Mouse (Mus musculus): ENCODE measurements around the gene Pla2g6. TPM values are rescaled to one million over a fixed set of nuclear protein-coding genes. Genes with fewer than 3 reads are reported as not detected.

Gene Pla2g6
- polyA plus RNA-seq, 1 experiment from 2014 or later = 11.4 TPM

DNA sequence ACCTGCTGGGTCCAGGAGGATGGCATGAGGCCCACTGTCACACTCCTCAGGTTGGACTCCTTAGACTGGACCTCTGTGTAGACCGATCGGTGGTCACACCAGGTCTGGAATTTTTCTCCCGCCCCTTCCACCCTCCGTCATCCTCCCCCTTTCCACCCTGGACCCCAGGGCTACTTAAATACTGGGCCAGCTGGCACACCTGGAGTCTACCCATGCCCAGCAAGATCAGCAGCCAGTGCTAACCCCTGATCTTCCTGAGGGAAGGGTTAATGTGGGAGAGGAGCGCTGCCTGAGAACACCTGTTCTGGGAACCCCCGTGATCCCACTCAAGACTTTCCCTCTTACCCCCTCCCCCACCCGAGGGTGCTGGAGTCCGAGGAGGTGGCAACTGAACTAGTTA lies 20.5 kb upstream of the Pla2g6 start:
- WGBS (ENCODE audit: insufficient replicate concordance) = 68% methylated on average over 8 of the region's 8 CpGs
- Histone ChIP-seq H3K27ac (peak overlapping the region; percentile 85; the same call in 1 of the 2 replicates), H3K9me3 (replicated peaks) (no peaks in the 10 kb centered on the region), H3K4me1 (replicated peaks) (peaks cover 62% of the 10 kb centered on the region), H3K36me3 (no peaks in the 10 kb centered on the region), H3K9ac (peak overlapping the region; percentile 78), H3K4me2 (peak overlapping the region; percentile 93), H3K27me3 (peaks cover 32% of the 10 kb centered on the region), H3K4me3 (replicated peaks) (peak overlapping the region; percentile 75)
- DNase-seq = no peak
- ATAC-seq (ENCODE audit: low read depth) = no peak

- H3K36me3 ChIP-seq = no peaks in the 10 kb centered on the region
- peak overlapping the region; percentile 85 for H3K27ac ChIP-seq
- DNase-seq = peak; percentile 73
- H3K9ac ChIP-seq = peak overlapping the region; percentile 78
- peak; percentile 82 for ATAC-seq (ENCODE audit: low read depth)
- H3K4me2 ChIP-seq = peak overlapping the region; percentile 93
- H3K9me3 ChIP-seq (replicated peaks) = no peaks in the 10 kb centered on the region
- H3K4me1 ChIP-seq (replicated peaks) = peaks cover 58% of the 10 kb centered on the region
- H3K27me3 ChIP-seq = peaks cover 32% of the 10 kb centered on the region
- H3K4me3 ChIP-seq (replicated peaks) = peak overlapping the region; percentile 75
- WGBS (ENCODE audit: insufficient replicate concordance) = 1% methylated on average over 45 of the region's 46 CpGs
Measured at GRCm38 (mm10) chr15:79347845-79348506, 19.8 kb upstream of the Pla2g6 start.

DNA sequence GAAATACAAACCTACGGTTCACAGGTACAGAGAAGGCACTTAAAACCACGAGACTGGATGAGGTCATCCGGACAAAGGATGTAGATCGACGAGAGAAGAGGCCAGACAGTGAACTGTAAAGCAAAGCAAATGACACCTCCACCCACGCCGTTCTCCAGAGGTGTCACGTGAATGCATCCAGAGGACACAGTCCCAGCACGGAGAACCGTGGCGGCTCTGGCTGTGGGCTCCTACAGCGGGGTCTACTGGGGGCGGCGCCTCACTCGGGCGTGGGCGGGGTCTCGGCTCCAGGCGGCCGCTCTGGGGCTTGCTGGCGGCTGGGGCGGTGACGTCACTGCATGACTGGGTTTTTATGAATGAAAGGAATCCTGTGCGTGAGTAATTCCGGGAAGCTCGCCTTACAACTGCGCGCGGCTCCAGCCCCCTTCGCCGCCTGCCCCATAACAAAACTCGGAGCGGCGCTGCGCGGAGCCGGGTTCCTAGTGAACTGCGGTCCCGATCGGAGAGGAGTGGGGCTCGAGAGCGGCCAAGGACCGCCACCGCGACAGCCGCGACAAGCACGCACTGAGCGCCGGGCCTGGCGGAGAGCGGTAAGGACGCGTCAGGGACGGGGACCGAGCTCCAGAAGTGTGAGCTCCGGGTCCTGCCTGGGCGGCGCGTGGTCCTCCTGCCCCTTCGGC lies 19.1 kb upstream of the Pla2g6 start:
- H3K9me3 ChIP-seq (replicated peaks) = no peaks in the 10 kb centered on the region
- no peaks in the 10 kb centered on the region for H3K36me3 ChIP-seq
- peak; percentile 73 for ATAC-seq (ENCODE audit: low read depth)
- WGBS (ENCODE audit: insufficient replicate concordance) = under 1% methylated on average over 60 of the region's 61 CpGs
- H3K4me1 ChIP-seq (replicated peaks) = peaks cover 52% of the 10 kb centered on the region
- peak overlapping the region; percentile 78 for H3K9ac ChIP-seq
- H3K4me2 ChIP-seq = peak overlapping the region; percentile 93
- H3K27ac ChIP-seq = peak overlapping the region; percentile 85
- peak; percentile 83 for DNase-seq
- peaks cover 32% of the 10 kb centered on the region for H3K27me3 ChIP-seq
- H3K4me3 ChIP-seq (replicated peaks) = peak overlapping the region; percentile 75

GRCm38 (mm10) chr15:79346051-79346793 lies 18.0 kb upstream of the Pla2g6 start, which contains the start of gene Maff:
Maff (plus strand) TSS chr15:79346621.
- ATAC-seq (ENCODE audit: low read depth) (no peak), DNase-seq (no peak)
- Histone ChIP-seq H3K4me3 (replicated peaks) (peak within 1 kb of the TSS; percentile 75), H3K27ac (peak within 1 kb of the TSS; percentile 85), H3K27me3 (peaks cover 32% of the 10 kb centered on the region), H3K4me2 (peak within 1 kb of the TSS; percentile 93), H3K9me3 (replicated peaks) (no peaks in the 10 kb centered on the region), H3K36me3 (no peaks in the 10 kb centered on the region), H3K4me1 (replicated peaks) (peaks cover 42% of the 10 kb centered on the region), H3K9ac (peak within 1 kb of the TSS; percentile 78)
- WGBS (ENCODE audit: insufficient replicate concordance) = 39% methylated on average over 8 of the region's 8 CpGs

DNA sequence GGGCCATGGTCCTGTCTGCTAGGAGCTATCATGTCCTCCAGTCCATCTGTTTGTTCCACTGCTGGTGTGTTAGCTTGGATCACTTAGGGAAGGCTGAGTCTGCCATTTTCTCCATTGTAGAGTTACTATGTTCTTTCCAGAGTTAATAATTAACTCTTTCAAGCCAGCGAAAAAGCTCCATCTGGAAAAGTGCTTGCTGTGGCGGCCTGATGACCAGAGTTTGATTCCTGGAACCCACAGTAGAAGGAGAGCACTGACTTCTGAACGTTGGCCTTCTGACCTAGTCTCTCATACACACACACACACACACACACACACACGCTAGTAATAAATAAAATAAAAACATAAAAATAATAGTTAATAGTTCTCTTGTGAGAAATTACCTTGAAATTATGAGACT lies 16.4 kb upstream of the Pla2g6 start:
- Histone ChIP-seq H3K27me3 (peaks cover 32% of the 10 kb centered on the region), H3K9me3 (replicated peaks) (no peaks in the 10 kb centered on the region), H3K27ac (no peak overlapping the region), H3K4me1 (replicated peaks) (peaks cover 32% of the 10 kb centered on the region), H3K36me3 (no peaks in the 10 kb centered on the region), H3K4me3 (replicated peaks) (no peak overlapping the region), H3K4me2 (no peak overlapping the region), H3K9ac (no peak overlapping the region)
- ATAC-seq (ENCODE audit: low read depth) = no peak
- DNase-seq = no peak
- WGBS (ENCODE audit: insufficient replicate concordance) = 55% methylated on average over 4 of the region's 4 CpGs

- Histone ChIP-seq H3K9me3 (replicated peaks) (no peaks in the 10 kb centered on the region), H3K4me1 (replicated peaks) (peaks cover 14% of the 10 kb centered on the region), H3K4me2 (no peak overlapping the region), H3K4me3 (replicated peaks) (no peak overlapping the region), H3K27ac (no peak overlapping the region), H3K36me3 (no peaks in the 10 kb centered on the region), H3K9ac (no peak overlapping the region), H3K27me3 (peaks cover 20% of the 10 kb centered on the region)
- 50% methylated on average over 6 of the region's 6 CpGs for WGBS (ENCODE audit: insufficient replicate concordance)
- no peak for ATAC-seq (ENCODE audit: low read depth)
- no peak for DNase-seq
Measured at GRCm38 (mm10) chr15:79342641-79343337, 14.6 kb upstream of the Pla2g6 start.

- no peak overlapping the region for H3K4me2 ChIP-seq
- 0 out of 2 replicates have a peak, but pooled peaks cover 2% of the 10 kb centered on the region for H3K27me3 ChIP-seq
- DNase-seq (no peak), ATAC-seq (ENCODE audit: low read depth) (no peak)
- no peak overlapping the region for H3K9ac ChIP-seq
- no peaks in the 10 kb centered on the region for H3K9me3 ChIP-seq (replicated peaks)
- WGBS (ENCODE audit: insufficient replicate concordance) = 56% methylated on average over 5 of the region's 5 CpGs
- H3K4me3 ChIP-seq (replicated peaks) = no peak overlapping the region
- H3K27ac ChIP-seq = no peak overlapping the region
- no peaks in the 10 kb centered on the region for H3K36me3 ChIP-seq
- peaks cover 12% of the 10 kb centered on the region for H3K4me1 ChIP-seq (replicated peaks)
Measured at GRCm38 (mm10) chr15:79338978-79339377, 10.8 kb upstream of the Pla2g6 start.

DNA sequence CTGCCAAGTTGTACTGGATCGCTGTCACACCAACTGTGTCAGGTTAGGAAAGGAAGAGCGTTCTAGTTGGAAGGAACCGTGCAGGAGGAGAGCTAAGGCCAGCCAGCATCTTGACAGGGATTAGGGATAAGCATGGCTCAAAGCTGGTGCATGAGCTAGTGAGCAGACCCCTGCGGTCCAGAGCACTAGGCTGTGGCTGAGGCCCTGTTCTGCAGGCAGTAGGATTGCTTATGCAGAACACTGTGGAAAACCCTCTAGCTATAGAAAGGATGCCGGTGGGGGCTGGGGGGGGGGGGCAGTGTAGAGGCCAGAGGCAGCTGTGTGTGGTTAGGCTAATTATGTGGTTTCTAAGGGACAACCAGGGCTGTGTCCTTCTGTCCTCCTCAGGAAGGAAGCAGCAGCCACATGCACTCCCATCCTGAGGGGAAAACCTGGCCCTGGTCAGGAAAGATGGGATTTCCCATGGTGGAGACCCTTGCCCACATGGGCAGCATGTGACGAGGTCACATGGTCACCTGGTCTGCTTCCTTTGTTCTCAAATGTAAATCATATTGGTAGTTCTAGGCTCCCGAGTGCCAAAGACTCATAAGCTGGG lies 7.0 kb upstream of the Pla2g6 start:
- Histone ChIP-seq H3K4me1 (replicated peaks) (peaks cover 28% of the 10 kb centered on the region), H3K27ac (no peak overlapping the region), H3K4me3 (replicated peaks) (no peak overlapping the region), H3K4me2 (no peak overlapping the region), H3K36me3 (no peaks in the 10 kb centered on the region), H3K9ac (no peak overlapping the region), H3K9me3 (replicated peaks) (no peaks in the 10 kb centered on the region), H3K27me3 (0 out of 2 replicates have a peak, but pooled peaks cover 2% of the 10 kb centered on the region)
- no peak for DNase-seq
- 48% methylated on average over 7 of the region's 7 CpGs for WGBS (ENCODE audit: insufficient replicate concordance)
- no peak for ATAC-seq (ENCODE audit: low read depth)

DNA sequence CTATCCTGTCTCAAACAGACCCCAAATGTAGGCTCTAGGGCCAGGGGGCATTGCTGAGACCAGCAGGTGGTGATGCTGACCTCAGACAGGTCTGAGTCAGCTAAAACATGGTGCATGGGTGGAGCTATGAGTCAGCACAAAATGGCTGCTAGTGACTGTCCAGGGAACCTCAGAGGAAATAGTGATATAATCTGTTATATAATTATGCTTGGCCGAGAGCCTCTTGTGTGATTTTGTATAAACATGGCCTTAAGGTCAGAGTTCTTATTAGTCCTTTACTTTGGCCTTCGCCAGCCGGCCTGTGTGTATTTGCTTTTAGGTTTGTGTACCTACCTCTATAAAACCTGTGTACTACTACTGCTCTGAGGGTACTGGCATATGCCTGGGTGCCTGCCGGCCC lies 5.2 kb upstream of the Pla2g6 start:
- no peaks in the 10 kb centered on the region for H3K36me3 ChIP-seq
- ATAC-seq (ENCODE audit: low read depth) (peak; percentile 77), DNase-seq (peak; percentile 66)
- H3K9ac ChIP-seq = no peak overlapping the region
- 46% methylated on average over 4 of the region's 4 CpGs for WGBS (ENCODE audit: insufficient replicate concordance)
- no peak overlapping the region for H3K4me2 ChIP-seq
- H3K4me3 ChIP-seq (replicated peaks) = no peak overlapping the region
- 0 out of 2 replicates have a peak, but pooled peaks cover 2% of the 10 kb centered on the region for H3K27me3 ChIP-seq
- H3K9me3 ChIP-seq (replicated peaks) = no peaks in the 10 kb centered on the region
- H3K27ac ChIP-seq = peak overlapping the region; percentile 68
- H3K4me1 ChIP-seq (replicated peaks) = peaks cover 35% of the 10 kb centered on the region

DNA sequence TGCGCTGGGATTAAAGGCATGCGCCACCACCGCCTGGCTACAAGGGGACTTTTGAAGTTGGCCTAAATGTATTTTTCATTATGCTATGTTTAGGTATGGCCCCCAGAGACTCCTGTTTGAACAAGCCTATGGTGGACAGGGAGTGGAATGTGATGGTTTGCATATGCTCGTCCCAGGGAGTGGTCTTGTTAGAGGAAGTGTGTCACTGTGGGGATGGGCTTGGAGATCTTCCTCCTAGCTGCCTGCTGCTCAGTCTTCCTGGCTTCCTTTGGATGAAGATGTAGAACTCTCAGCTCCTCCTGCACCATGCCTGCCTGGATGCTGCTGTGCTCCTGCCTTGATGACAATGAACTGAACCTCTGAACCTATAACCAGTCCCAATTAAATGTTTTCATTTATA lies 2.3 kb upstream of the Pla2g6 start:
- WGBS (ENCODE audit: insufficient replicate concordance) = 67% methylated on average over 4 of the region's 4 CpGs
- Histone ChIP-seq H3K27ac (no peak overlapping the region), H3K4me2 (no peak overlapping the region), H3K9ac (no peak overlapping the region), H3K36me3 (no peaks in the 10 kb centered on the region), H3K9me3 (replicated peaks) (no peaks in the 10 kb centered on the region), H3K4me1 (replicated peaks) (peaks cover 57% of the 10 kb centered on the region), H3K27me3 (0 out of 2 replicates have a peak, but pooled peaks cover 2% of the 10 kb centered on the region), H3K4me3 (replicated peaks) (no peak overlapping the region)
- no peak for ATAC-seq (ENCODE audit: low read depth)
- DNase-seq = no peak
